Mouse (Mus musculus) megakaryocyte, embryonic 14.5 days (primary cell): ENCODE measurements around the gene Rab7b.

Source experiments
- FLI1 ChIP-seq: IDR thresholded peaks from 2 replicates; pipeline ENCODE4 v1.6.1; 2012; ENCODE audit warnings: low read length, inconsistent platforms, mixed read lengths
- GATA1 ChIP-seq: IDR thresholded peaks from 3 replicates; pipeline ENCODE4 v1.6.1; 2012; ENCODE audit warnings: mixed read lengths, low read length, inconsistent platforms, borderline replicate concordance

GRCm38 (mm10) chr1:131737269-131737668 lies 48.8 kb downstream of the Rab7b start:
- TF ChIP-seq GATA1 (no peak), FLI1 (no peak)
